Mouse (Mus musculus) brain, adult 2 months (tissue): ENCODE measurements around the gene Hoxc8.
A peak's percentile ranks its signal among the peaks of the same experiment; 100 is the strongest.

Experiments
- DNase-seq: peaks from one replicate; pipeline ENCODE4 v3.0.0; 2011; ENCODE audit warnings: low read depth, low spot score

Hoxc8 gene

GRCm38 (mm10) chr15:102965003-102965891, 25.2 kb upstream of the Hoxc8 start:
- no peak for DNase-seq

- DNase-seq = peak; percentile 23
Measured at GRCm38 (mm10) chr15:102965892-102966775, 24.3 kb upstream of the Hoxc8 start.

- DNase-seq = no peak
Measured at GRCm38 (mm10) chr15:102966776-102967311, 23.6 kb upstream of the Hoxc8 start, which contains the start of gene Hoxc10. Gene Hoxc10, plus strand, starts transcription at chr15:102966796.

GRCm38 (mm10) chr15:102967312-102967510, 23.2 kb upstream of the Hoxc8 start, which contains the start of gene Hoxc5:
Gene Hoxc5, plus strand, starts transcription at chr15:102967443.
- DNase-seq = no peak

- no peak for DNase-seq
Measured at GRCm38 (mm10) chr15:102967511-102968397, 22.7 kb upstream of the Hoxc8 start.

- DNase-seq = no peak
Measured at GRCm38 (mm10) chr15:102969296-102969695, 21.1 kb upstream of the Hoxc8 start.

- DNase-seq = peak; percentile 46
Measured at GRCm38 (mm10) chr15:102970740-102971139, 19.7 kb upstream of the Hoxc8 start.

GRCm38 (mm10) chr15:102972254-102972653, 18.2 kb upstream of the Hoxc8 start:
- DNase-seq = no peak

- no peak for DNase-seq
Measured at GRCm38 (mm10) chr15:102972753-102973152, 17.7 kb upstream of the Hoxc8 start.

GRCm38 (mm10) chr15:102975034-102975433, 15.4 kb upstream of the Hoxc8 start:
- DNase-seq = no peak

- DNase-seq = no peak
Measured at GRCm38 (mm10) chr15:102975688-102976111, 14.7 kb upstream of the Hoxc8 start.

- DNase-seq = no peak
Measured at GRCm38 (mm10) chr15:102976171-102976570, 14.2 kb upstream of the Hoxc8 start, which contains the start of gene Hoxc9. Gene Hoxc9, plus strand, starts transcription at chr15:102976439.

GRCm38 (mm10) chr15:102976631-102977422, 13.6 kb upstream of the Hoxc8 start:
- DNase-seq = no peak

- no peak for DNase-seq
Measured at GRCm38 (mm10) chr15:102977423-102977974, 12.9 kb upstream of the Hoxc8 start.

GRCm38 (mm10) chr15:102978615-102979515, 11.5 kb upstream of the Hoxc8 start:
- DNase-seq = no peak

GRCm38 (mm10) chr15:102979936-102980335, 10.5 kb upstream of the Hoxc8 start:
- DNase-seq = no peak

- DNase-seq = no peak
Measured at GRCm38 (mm10) chr15:102980352-102980751, 10.1 kb upstream of the Hoxc8 start.

- DNase-seq = no peak
Measured at GRCm38 (mm10) chr15:102980912-102981311, 9.5 kb upstream of the Hoxc8 start.
